Mouse (Mus musculus): Measurements from ENCODE around the gene Sec24a. TPM values are rescaled to one million over a fixed set of nuclear protein-coding genes. Genes with fewer than 3 reads are reported as not detected.

Gene Sec24a
- total RNA-seq, 2 experiments from 2014 or later: 18.4 to 23.0 TPM

DNA sequence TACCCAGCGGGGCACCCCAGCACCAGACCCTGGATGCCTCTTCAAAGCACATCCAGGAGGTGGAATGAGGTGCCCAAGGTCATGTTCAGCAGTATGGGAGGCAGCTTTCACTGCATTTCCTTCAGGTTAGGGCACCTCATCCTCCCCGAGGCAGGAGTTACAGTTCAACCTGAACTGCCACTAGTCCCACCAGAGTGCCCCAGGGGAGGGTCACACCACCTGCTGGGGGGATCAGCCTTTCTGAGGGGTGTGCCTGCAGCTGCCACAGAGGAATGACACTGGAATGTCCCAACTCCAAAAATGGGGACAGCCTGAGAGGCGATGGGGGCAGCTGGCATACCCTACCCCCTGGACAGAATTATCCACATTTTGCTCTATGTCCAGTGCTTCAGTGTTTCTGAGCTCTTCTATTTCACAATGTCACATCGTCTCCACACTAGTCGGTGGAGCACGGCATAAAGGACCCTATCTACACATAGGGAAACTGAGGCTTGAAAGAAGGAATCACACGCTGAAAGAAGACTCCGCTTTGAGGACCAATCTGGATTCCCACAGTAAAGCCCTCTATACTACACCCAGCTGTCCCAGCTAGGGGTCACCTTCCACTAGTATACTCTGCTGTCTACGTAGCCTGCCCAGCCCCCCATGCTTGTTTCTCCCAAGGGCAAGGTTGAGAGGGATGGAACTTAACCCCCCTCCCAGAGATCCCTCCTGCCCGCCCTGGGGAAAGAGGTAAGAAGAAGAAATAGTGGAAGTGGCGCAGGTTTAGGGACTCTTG lies 114.1 kb downstream of the Sec24a start:
- DNase-seq: no peak

DNA sequence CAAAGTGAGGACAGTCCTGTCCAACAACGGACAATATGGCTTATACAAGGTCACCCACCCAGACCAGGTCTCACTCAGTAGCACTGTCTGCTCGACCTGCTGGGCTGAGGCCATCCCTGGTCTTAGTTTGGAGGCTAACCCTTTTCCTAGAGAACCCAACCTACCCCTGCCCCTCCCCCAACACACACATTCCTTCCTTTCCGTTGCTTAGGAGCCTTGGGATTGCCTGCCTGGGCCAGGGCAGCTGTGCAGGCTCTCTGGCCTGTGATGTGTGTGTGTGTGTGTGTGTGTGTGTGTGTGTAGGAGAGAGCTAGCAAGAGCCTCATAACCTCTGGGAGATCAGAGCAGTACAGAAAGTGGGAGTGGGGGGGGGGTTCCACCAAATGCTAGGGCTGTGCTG lies 114.9 kb downstream of the Sec24a start:
- DNase-seq: no peak

DNA sequence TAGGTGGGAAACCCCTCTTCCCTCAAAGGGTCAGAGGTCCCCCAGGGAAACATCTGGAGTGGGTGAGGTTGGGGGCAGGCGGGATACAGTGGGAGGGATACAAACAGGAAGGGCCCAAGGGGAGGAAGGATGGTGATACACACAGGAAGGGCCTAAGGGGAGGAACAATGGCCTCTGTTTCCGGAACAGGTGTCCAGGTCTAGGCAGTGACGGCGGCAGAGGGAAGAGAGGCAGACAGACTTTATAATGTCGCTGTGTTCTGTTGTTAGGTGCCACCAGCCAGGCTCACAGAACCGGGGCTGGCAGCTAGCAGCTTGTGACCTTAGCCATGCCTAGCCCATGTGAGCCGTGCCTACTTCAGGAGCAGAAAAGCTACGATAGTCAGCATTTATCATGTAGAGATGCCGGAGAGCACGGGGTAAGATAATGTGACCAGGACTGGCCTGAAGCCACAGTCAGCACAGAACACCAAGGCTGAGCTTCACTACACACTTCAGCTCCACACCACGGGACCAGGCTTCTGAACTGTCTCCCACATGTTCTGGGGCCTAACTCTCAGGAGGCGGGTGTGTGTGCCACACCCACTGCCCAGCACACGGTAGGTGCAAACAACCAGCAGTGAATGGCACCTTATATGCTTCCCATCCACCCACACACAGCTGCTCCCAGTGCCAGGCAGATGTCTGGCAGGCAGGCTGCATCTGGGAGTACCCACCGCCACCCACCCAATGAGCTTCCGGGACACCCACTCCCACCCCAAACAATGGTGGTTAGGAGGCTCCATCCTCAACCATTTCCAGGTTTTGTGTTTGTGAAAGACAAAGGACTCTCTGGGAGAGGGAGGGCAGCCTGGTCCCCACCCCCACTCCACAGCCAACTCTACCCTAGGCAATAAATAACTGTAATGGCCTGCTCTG lies 116.4 kb downstream of the Sec24a start:
- DNase-seq: no peak

DNA sequence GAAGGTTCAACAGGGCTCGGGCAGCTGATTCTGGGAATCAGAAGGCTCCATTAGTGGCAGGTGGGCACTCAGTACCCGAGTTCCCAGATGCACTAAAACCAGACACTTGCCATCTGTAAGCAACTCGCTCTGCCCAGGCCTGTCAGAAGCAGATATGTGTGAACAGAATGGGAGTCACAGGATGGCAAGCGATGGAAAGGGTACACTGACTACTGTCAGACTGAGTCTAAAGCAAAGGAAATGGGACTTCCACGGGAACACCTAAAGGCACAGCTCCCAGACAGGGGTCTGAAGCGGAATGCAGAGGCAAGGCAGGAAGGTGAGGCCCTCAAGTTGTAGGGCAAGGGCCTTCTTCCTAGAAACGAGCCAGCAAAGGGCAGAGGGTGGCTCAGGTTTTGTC lies 117.2 kb downstream of the Sec24a start:
- DNase-seq: no peak

DNA sequence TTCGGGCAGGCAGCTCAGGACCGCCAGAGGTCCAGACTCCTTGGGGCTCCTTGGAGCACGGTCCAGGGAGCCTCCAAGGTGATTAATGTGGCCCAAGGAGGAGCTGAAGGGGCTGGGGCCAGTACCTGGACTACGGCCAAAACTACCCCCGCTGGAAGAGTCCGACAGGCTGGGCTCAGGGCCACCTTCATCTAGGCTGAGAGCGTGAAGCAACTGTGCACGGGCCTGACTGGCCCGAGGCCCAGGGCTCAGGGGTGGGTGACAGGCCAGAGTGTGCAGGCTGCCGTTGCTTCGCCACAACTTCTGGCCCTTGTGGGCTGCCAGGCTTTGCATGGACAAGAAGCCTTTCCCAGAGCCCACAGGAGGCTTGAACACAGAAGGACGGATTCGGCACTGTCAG lies 118.1 kb downstream of the Sec24a start:
- no peak for DNase-seq

DNA sequence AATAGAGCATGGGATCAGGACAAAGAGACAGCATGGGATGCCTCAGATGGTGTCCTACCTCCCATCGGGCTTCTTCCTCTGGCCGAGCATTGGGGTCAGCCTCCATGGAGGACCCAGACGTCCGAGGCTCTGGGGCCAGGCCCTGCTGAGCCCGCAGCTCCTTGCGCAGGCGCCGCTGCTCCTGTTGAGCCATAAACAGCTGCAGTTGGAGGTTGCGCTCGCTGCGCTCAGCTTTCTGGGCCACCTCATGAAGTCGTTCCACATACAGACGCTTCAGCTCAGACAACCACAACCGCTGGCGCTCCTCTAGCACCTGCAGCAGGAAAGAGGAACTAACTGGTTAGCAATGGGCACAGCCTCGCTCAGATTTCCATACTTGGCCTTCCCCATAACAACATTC lies 119.2 kb downstream of the Sec24a start:
- DNase-seq: no peak

DNA sequence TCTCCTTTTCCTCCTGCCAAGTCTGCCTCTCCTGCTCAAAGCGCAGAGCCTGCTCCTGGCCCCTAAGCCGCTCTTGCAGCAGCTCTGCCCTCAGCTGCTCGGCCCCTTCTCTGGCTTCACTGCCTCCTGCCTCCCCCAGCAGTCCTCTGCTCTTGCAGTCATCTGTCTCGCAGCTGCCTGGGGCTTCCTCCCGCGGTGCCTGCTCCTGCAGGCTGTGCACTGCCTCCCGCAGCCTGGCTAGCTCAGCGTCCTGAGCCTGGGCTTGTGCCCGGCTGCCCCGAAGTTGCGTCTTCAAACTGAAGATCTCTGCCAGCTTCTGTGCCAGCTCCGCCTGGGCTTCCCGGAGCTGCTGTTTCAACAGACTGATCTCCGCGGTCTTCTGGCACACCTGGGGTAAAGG lies 119.7 kb downstream of the Sec24a start:
- DNase-seq: no peak

DNA sequence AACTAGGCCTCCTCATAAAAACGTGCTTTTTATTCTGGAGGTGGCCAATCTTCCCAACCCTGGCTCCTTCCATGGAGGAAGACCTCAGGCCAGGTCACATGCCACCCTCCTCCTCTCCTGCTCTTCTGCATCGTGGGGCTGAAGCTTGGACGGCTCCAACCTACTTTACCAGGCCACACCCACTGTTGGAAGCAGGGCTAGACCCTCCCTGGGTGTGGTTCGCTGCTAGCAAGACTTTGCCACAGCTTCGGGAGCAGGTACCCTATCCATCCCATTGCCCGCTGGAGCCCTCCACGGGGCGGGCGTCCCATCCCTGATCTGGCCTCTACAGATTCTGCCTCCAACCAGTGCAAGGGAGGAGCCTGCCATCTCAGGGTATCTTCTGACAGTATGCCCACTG lies 120.2 kb downstream of the Sec24a start:
- no peak for DNase-seq

Other genes with a start within 250 kb of the Sec24a start
- gene Phykpl, start 178.9 kb downstream of the Sec24a start, total RNA-seq (2021): 1 to 10 TPM; 7.9 to 9.5 TPM
- gene Hnrnpab, start 156.8 kb downstream of the Sec24a start, total RNA-seq (2021): 100 to 1,000 TPM; 147 to 154 TPM
- 10 to 100 TPM; 41.8 to 45.5 TPM for gene Nhp2, start 143.9 kb downstream of the Sec24a start, total RNA-seq (2021)
- gene Rmnd5b, start 127.7 kb downstream of the Sec24a start, total RNA-seq (2021): 10 to 100 TPM; 60.0 to 62.6 TPM
- 10 to 100 TPM; 12.4 to 12.6 TPM for gene N4bp3, start 112.8 kb downstream of the Sec24a start, total RNA-seq (2021)
- gene D930048N14Rik, start 112.7 kb downstream of the Sec24a start, total RNA-seq (2021): 1 to 10 TPM; 1.5 to 1.9 TPM
- 10 to 100 TPM; 41.1 to 43.6 TPM for gene 0610009B22Rik, start 74.8 kb downstream of the Sec24a start, total RNA-seq (2021)
- gene Sar1b, start 53 bp upstream of the Sec24a start, total RNA-seq (2021): 10 to 100 TPM; 65.6 to 77.6 TPM
- 10 to 100 TPM; 36.0 to 36.5 TPM for gene Jade2, start 94.0 kb upstream of the Sec24a start, total RNA-seq (2021)
- 10 to 100 TPM; 32.7 to 33.4 TPM for gene Cdkn2aipnl, start 204.0 kb upstream of the Sec24a start, total RNA-seq (2021)
- 100 to 1,000 TPM; 205 to 208 TPM for gene Ube2b, start 237.1 kb upstream of the Sec24a start, total RNA-seq (2021)
- gene Cdkl3, start 240.6 kb upstream of the Sec24a start, total RNA-seq (2021): 10 to 100 TPM; 15.0 to 19.8 TPM